Mouse (Mus musculus) stomach, embryonic 16.5 days (tissue): ENCODE measurements around the gene Gm2035. TPM values are rescaled to one million over a fixed set of nuclear protein-coding genes. Genes with fewer than 3 reads are reported as not detected.
"Not testable (repeated sequence)": the region's sequence is repeated elsewhere in the genome, so short reads cannot be mapped to it uniquely, and the experiment has no call there.

Source experiments
- ATAC-seq: fragments of 200-750 bp; cut with Nextera tagmentation; 2 replicates; pipeline ENCODE4 v1.8.0; 2017; ENCODE audit warnings: moderate number of reproducible peaks, moderate TSS enrichment; ENCODE audit not compliant: insufficient read depth, low FRiP score
- H3K27ac ChIP-seq: fragments of 300-500 bp; sonication (generic); 2 replicates; pipeline ENCODE4 v1.5.1; 2014; ENCODE audit warnings: low read length
- H3K27me3 ChIP-seq: fragments of 300-500 bp; sonication (generic); 2 replicates; pipeline ENCODE4 v1.6.1; 2014; ENCODE audit warnings: low read length, control low read depth, mixed read lengths; ENCODE audit not compliant: control insufficient read depth, insufficient read depth
- H3K36me3 ChIP-seq: fragments of 300-500 bp; sonication (generic); 2 replicates; pipeline ENCODE4 v1.6.1; 2014; ENCODE audit warnings: low read length; ENCODE audit not compliant: control insufficient read depth, insufficient read depth
- H3K4me1 ChIP-seq: fragments of 300-500 bp; sonication (generic); 2 replicates; pipeline ENCODE4 v1.6.1; 2014; ENCODE audit warnings: low read length, control low read depth, mixed read lengths; ENCODE audit not compliant: control insufficient read depth, insufficient read depth
- H3K4me2 ChIP-seq: fragments of 300-500 bp; sonication (generic); 2 replicates; pipeline ENCODE4 v1.6.1; 2014; ENCODE audit warnings: low read depth, low read length, mixed read lengths
- H3K4me3 ChIP-seq: fragments of 300-500 bp; sonication (generic); replicated peaks from 2 replicates; pipeline ENCODE4 v1.5.1; 2014; ENCODE audit warnings: mild to moderate bottlenecking, low read length
- H3K9ac ChIP-seq: fragments of 300-500 bp; sonication (generic); 2 replicates; pipeline ENCODE4 v1.6.1; 2014; ENCODE audit warnings: low read length
- H3K9me3 ChIP-seq: fragments of 300-500 bp; sonication (generic); replicated peaks from 2 replicates; pipeline ENCODE4 v1.6.1; 2016; ENCODE audit warnings: low read length, control low read depth; ENCODE audit not compliant: control insufficient read depth
- WGBS: fragments of 180-500 bp; shearing (Covaris S2); extraction: QIAGEN DNeasy Blood & Tissue Kit; methylation state at CpG from one replicate; pipeline ENCODE4 v1.1.7; 2014; 5-methylcytosine and 5-hydroxymethylcytosine counted together
- polyA plus RNA-seq: library from polyadenylated mRNA; unstranded; fragments of >200 nt; fragmentation: Nextera tagmentation; extraction: Ambion mirVana; gene quantifications from 2 replicates; pipeline ENCODE4 v1.2.1, GENCODE M21; 2015

Gene Gm2035
- polyA plus RNA-seq = not detected in 2 replicates

DNA sequence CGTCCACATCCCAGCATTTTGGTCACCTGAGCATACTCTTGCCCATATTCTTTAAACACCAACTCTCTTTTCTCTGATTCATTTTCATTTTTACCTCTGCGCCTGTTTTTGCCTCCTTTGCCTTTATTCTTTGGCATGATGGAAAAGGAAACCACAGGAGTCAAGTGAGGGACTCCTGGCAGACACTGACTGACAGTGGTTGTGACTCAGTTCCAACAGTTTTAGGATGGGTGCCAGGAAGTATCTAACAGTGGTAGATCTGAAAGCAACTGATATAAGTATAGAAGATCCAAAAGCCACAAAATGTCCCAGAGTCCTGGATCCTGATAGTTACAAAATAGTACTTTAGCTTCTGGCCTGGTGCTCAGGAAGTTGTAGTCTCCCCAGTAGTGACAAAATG, at the start of gene Gm2035:
Gene Gm2035, minus strand, starts transcription at position 137 of the 400 bp plus-strand sequence.
- not testable (repeated sequence) for ATAC-seq, H3K4me1 ChIP-seq, H3K27me3 ChIP-seq, H3K36me3 ChIP-seq, H3K4me3 ChIP-seq, H3K9me3 ChIP-seq, H3K27ac ChIP-seq, H3K9ac ChIP-seq, H3K4me2 ChIP-seq
- WGBS = 76% methylated on average over 2 of the region's 2 CpGs

GRCm38 (mm10) chr12:87953780-87954179, 34.1 kb upstream of the Gm2035 start, which contains the start of gene Gm2042:
Gene Gm2042, plus strand, starts transcription at chr12:87954080.
- H3K9ac ChIP-seq, H3K4me2 ChIP-seq, H3K27me3 ChIP-seq, H3K27ac ChIP-seq, H3K4me1 ChIP-seq, H3K36me3 ChIP-seq, ATAC-seq, H3K4me3 ChIP-seq, H3K9me3 ChIP-seq: not testable (repeated sequence)
- WGBS = 88% methylated on average over 2 of the region's 2 CpGs

DNA sequence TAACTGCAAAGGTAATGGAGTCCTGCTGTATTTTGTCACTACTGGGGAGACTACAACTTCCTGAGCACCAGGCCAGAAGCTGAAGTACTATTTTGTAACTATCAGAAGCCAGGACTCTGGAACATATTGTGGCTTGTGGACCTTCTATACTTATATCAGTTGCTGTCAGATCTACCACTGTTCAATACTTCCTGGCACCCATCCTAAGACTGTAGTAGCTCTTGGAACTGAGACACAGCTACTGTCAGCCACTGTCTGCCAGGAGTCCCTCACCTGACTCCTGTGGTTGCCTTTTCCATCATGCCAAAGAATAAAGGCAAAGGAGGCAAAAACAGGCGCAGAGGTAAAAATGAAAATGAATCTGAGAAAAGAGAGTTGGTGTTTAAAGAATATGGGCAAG, 24.6 kb downstream of the Gm2035 start, which contains the start of gene Gm2022:
Gene Gm2022, plus strand, starts transcription at position 301 of the 400 bp plus-strand sequence.
- H3K36me3 ChIP-seq, H3K4me3 ChIP-seq, H3K27me3 ChIP-seq, H3K27ac ChIP-seq, H3K9me3 ChIP-seq, ATAC-seq, H3K4me1 ChIP-seq, H3K4me2 ChIP-seq, H3K9ac ChIP-seq: not testable (repeated sequence)
- WGBS = 89% methylated on average over 1 of the region's 1 CpGs

GRCm38 (mm10) chr12:87873772-87874171, 45.9 kb downstream of the Gm2035 start, which contains the start of gene Gm2016:
Gene Gm2016, plus strand, starts transcription at chr12:87874072.
- not testable (repeated sequence) for H3K27ac ChIP-seq, H3K9me3 ChIP-seq, H3K36me3 ChIP-seq, H3K27me3 ChIP-seq, ATAC-seq, H3K4me3 ChIP-seq, H3K4me2 ChIP-seq, H3K9ac ChIP-seq, H3K4me1 ChIP-seq
- 84% methylated on average over 5 of the region's 5 CpGs for WGBS

Other genes starting within 250 kb of the Gm2035 start
- gene Gm21319, start 144.1 kb downstream of the Gm2035 start, polyA plus RNA-seq = not detected in 2 replicates
- not detected in 2 replicates for gene Gm21936, start 124.3 kb downstream of the Gm2035 start, polyA plus RNA-seq
- gene BB287469, start 103.3 kb downstream of the Gm2035 start, polyA plus RNA-seq = not detected in 2 replicates
- gene Gm2001, start 77.5 kb downstream of the Gm2035 start, polyA plus RNA-seq = not detected in 2 replicates
- not detected in 2 replicates for gene Gm2016, start 45.8 kb downstream of the Gm2035 start, polyA plus RNA-seq
- gene Gm2022, start 24.5 kb downstream of the Gm2035 start, polyA plus RNA-seq = not detected in 2 replicates
- gene Gm2042, start 34.2 kb upstream of the Gm2035 start, polyA plus RNA-seq = not detected in 2 replicates
- not detected in 2 replicates for gene Gm2075, start 92.0 kb upstream of the Gm2035 start, polyA plus RNA-seq
- gene Gm6803, start 98.9 kb upstream of the Gm2035 start, polyA plus RNA-seq = not detected in 2 replicates
- not detected in 2 replicates for gene Gm2056, start 107.1 kb upstream of the Gm2035 start, polyA plus RNA-seq
- gene Gm16368, start 163.8 kb upstream of the Gm2035 start, polyA plus RNA-seq = not detected in 2 replicates